Mouse (Mus musculus): ENCODE results near the gene Kalrn.
A peak's percentile ranks its signal among the peaks of the same experiment; 100 is the strongest.

Gene Kalrn

DNA sequence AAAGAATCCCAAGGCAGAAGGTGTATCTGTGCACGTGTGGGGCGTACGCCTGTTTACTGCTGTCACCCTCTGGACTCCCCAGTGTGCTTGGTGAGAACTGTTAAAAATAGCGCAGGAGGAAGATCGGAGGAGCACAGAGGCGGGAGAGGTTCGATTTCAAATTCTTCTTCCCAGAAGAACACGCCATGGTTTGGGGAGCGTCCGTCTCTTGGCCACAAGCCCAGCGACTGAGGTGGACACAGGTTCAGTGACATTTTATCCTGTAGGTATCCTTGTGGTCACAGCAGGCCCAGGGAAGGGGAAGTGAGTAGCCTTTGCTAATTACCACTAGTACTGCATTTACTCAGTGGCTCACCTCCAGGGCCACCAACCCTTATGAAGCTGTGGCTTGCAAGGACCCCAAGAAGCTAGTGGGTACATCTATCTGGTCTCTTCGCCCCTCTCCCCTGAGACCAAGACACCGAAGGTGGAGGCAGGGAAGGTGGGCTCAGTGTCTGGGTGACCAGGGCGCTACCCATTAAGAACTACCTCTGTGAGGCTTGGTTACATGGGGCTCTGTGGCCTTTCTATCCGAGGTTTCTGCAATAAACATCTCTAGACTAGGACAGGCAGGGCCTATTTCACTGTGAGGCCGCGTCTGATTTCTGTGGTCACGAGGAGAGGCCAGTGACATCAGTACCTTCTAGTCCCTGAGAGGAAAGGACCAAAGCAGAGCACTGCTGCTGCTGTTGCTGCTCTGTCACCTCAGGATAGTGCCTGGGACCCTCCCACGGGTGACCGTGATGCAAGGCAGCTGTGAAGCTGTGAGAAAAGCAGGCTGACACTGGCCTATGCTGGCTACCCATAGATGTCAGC is 561.1 kb downstream of the Kalrn start:
- DNase-seq: peak in 1 of 2 experiments; percentile 19

- DNase-seq: no peak
These were observed 563.8 kb downstream of the Kalrn start for GRCm38 (mm10) chr16:34009567-34009966.

- DNase-seq: no peak
These were observed 567.3 kb downstream of the Kalrn start for GRCm38 (mm10) chr16:34005986-34006385.

DNA sequence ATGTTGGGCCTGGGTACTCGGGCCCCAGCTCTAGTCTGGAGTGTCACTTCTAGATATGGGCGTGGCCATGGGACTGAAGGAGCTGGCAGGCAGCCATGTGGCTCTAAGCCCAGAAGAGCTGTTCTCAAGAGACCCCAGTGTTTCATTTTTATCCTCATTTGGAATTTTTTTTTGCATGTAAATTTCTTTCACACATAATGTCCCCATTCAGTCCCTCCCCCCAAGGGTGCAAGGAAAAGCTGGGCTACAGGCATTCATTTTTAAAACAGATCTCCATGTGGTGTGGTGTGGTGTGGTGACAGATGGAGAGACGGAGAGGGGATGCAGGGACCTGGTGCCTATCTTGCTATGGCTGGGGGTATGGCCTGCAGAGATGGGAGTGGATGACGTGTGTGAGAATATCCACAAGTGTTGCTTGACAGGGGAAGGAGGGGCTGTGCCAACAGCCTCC is 569.2 kb downstream of the Kalrn start:
- peak; percentile 77 to 88 for DNase-seq

DNA sequence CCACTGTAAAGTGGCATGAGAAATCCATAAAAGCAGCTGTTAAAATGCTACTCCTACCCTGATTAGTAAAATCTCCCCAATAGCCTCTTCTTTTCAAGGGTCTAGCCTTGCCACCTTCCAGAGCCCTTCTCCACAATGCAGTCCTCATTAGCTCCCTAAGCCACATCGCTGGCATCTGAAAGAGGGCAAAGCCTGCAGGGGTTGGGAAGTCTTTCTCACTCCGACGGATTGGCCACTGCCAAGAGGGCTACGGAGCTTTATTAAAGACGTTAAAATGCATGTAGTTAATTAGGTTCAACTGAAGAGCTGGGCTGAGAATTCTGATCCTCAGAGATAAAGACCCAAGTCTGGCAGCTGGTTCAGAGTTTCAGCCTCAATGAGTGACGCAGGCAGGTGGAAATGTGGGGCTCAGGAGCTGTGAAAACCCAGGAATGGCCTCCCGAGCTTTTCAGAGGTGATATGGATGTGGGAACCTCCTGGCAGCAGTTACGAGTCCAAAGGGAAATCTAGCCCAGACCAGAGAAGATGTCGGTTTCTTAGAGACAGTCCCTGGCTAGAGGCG is 569.7 kb downstream of the Kalrn start:
- DNase-seq: no peak

DNA sequence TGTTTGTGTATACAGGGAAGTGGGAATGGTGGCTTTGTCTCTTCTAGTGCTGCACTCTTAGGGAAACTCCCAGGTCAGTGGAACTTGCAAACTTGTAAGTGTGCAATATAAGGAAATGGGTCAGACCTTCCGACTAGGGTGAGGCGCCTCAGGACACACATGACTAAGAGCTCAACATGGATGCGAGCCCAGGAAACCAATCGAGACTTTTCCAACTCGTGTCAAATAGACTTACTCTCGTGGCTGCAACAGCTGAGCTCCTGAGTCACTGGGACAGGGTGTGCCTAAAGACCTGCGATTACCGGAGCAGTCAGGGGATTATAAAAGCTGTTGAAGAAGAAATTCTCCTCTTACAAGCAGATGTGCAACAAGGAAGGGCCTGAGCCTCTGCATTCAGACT is 572.6 kb downstream of the Kalrn start:
- peak in 1 of 2 experiments; percentile 16 for DNase-seq

DNA sequence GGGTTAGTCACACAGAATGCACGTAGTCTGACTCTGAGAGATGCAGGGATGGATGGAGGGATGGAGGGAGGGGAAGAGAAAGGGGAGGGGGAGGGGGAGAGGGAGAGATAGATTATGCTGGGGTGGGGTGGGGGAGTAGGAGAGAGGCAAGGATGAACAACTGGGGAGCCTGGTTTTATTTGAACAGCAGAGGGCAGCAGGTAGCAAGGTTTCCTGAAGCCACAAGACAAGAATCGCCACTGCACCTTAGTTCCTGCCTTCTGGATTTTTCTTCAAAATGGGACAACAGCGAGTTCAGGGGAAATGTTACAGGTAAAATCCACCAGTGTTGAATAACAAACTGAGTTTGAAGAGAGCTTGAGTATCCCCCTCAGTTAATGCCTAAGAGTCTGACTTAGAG is 573.9 kb downstream of the Kalrn start:
- peak in 1 of 2 experiments; percentile 68 for DNase-seq

GRCm38 (mm10) chr16:33998011-33998410 is 575.3 kb downstream of the Kalrn start:
- DNase-seq: no peak

GRCm38 (mm10) chr16:33996030-33996429 is 577.3 kb downstream of the Kalrn start:
- DNase-seq: peak in 1 of 2 experiments; percentile 63

DNA sequence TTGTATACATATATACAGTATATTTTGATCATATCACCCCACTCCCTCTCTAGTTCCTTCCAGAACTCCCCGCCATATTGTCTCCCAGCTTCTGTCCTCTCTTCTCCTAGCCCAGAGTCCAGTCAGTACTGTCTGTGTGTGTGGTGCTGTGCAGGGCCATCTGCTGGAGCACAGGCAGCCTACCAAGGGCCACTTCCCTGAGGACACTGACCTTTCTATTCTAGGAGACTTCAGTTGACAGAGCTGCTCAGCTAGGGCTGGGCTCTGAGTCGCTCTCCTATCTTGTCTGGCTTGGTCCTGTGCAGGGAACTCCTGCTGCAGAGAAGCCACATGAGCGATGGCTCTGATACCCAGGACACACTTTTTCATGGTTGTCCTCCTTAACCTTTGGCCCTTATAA is 577.8 kb downstream of the Kalrn start:
- no peak for DNase-seq

DNA sequence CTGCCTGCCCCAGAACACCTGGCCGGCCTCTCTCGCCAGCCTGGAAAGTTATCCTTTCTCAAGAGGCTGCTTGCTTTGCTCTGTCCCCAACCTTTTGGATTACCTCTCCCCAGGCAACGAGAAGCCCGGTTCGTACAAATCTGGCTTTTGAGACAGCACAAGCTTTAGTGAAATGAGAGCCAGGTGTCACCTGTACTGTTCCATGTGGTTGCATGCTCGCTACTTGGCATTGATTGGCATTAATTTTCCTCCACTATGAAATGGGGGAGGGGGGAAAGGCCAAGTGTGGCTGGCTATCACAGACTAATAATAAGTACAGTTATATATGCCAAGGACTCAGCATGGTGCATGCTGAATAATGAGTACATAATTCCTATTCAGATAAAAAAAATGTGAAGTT is 579.0 kb downstream of the Kalrn start:
- DNase-seq: no peak

DNA sequence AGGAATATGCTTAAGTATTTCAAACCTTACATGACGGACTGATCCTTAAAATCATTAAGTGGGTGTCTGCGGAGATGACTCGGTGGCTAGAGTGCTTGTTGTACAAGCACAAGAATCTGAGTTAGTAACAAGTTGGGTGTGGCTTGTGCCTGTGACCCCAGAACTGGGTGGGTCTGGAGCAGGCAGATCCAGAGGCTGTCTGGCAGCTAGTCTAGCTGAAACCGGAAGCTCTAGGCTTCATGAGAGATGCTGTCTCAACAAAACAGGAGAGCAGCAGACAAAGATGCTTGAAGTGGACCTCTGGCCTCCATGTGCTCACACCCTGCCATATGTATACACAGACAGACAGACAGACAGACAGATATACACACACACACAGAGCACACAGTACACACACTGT is 582.6 kb downstream of the Kalrn start:
- no peak for DNase-seq

- no peak for DNase-seq
These were observed 584.2 kb downstream of the Kalrn start for GRCm38 (mm10) chr16:33989106-33989505.

DNA sequence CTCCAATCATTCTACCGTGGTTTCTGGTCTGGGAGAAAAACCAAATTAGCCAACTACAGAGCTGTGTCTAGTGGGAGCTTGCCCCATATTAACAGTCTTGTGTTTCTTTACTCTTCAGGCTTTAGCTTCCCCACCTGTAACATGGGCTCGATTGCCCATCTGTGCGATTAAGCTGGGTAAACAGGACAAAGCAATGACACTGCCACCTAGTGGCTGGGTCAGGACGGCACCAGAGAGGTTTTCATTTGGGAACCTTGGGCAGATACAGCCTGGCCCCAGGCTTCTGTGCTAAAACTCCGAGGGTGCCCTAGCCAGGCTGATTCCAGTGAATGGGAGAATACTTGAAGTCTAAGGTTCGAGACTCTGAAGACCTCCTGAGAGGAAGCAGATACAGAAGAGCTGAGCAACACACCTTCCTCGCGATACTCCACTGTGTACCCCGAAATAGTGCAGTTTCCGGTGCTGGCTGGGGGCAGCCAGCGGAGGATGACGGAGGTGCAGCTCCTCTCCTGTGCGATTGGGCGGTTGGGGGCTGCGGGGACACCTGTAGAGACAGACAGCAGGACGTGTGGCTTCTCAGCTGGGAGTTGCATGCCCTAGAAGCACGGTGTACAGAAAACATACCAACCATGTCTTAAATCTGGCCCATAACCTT is 584.8 kb downstream of the Kalrn start:
- DNase-seq: peak in 1 of 2 experiments; percentile 69

GRCm38 (mm10) chr16:33986993-33987392 is 586.3 kb downstream of the Kalrn start:
- no peak for DNase-seq

GRCm38 (mm10) chr16:33985372-33985771 is 588.0 kb downstream of the Kalrn start:
- DNase-seq: no peak

DNA sequence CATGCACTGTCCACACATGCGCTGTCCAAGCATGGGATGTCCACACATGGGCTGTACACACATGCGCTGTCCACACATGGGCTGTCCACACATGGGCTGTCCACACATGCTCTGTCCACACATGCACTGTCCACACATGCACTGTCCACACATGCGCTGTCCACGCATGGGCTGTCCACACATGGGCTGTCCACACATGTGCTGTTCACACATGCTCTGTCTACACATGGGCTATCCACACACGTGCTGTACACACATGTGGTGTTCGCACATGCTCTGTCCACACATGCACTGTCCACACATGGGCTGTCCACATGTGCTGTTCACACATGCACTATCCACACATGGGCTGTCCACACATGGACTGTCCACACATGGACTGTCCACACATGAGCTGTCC is 589.6 kb downstream of the Kalrn start:
- DNase-seq: no peak

DNA sequence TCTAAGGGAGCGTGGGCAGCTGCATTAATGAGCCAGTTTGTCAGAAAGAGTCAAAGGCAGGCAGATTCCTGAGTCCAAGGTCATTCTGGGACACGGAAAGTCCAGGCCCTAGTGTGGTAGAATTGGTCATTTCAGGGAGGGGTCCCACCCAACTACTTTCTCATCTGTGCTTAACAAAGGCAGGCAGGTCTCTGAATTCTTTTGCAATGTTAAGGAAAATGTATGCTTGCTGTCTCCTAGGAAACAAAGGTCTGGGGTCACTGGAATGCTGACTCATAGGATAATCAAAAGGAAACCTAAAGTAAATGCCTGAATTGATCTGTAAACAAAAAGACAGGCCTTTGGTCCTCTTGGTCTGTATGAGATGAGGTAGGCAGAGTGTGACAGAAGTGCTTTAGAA is 593.5 kb downstream of the Kalrn start:
- DNase-seq: no peak

- no peak for DNase-seq
These were observed 606.1 kb downstream of the Kalrn start for GRCm38 (mm10) chr16:33967283-33967640.

DNA sequence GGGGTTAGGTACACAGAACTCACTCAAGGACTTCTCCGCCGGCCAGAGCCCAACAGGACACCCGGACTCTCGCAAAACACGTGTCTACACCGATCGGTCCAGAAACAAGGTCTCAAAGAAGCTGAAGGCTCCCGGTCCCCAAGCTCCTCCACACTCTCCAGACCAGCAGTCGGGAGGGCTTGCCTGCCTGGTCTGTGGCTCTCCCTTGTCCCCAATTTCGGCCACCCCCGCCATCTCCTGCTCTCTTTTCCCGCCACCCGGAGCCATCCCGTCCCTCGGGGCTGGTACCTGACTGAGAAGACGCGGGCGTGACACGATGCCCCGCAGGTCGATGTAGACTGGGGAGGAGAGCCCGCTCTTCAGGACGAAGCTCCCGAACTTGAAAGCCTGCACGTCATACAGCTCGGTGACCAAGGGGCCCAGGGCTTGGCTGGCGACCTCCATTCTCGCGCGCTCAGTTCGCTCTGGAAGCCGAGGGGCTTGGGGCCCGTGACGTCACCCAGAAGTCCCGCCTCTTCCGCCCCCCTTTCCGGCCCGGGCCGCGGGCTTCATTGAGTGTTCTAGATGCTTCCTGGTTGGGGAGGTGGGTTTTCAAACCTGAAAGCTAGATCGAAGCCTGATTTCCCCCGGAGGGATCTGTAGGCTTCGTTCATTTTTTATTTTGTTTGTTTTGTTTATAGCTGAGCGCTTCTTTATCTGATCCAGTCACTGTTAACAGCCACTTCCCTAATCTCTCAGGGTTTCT is 606.6 kb downstream of the Kalrn start, which contains the start of gene Umps:
Umps (minus strand) TSS at position 501 of the 745 bp plus-strand sequence.
- peak; percentile 89 for DNase-seq

DNA sequence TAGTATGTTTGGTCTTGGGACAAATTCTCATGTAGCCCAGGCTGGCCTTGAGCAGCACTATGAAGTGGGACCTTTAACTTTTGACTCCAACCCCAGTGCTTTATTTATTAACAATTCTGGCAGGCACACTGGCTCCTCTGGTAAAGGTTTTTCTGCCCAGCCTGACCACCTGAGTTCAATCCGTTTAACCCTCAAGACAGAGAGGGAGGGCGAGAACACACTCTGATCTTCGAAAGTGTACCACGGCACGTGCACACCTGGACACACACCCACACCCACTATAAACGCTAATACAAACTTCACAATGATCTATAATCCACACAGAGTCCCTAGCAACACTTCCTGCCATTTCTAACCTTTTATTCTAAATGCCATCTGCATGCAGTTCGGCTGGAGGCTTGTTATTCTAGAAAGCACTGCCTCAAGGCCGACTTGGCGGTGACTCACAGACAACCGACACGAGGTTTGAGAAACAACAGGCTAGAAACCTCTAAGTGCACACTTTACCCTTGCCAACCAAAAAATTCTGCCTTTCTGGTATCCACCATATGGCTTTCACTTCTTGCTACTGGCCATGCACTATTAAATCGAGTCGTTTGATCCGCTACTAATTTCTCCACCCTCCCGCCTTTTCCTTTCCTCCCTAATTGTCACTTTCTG is 607.3 kb downstream of the Kalrn start:
- no peak for DNase-seq

DNA sequence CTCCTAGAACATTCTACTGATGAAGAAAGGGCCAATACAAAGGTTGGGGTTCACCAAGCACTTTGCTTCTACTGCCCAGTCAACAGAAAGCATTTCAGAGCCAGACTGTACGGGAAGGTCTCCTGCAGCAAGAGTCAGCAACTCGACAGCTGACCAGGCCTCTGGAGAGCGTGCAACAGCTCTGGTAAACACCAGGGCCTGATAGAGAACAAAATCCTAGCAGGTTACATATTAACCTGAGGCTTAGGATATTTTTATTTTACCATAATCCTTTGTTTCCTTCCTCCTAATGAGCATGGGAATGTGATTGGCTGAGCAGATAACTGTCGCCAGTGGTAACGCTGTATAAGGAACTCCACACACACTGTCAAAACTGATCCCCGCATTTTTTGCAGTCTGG is 609.8 kb downstream of the Kalrn start:
- no peak for DNase-seq

DNA sequence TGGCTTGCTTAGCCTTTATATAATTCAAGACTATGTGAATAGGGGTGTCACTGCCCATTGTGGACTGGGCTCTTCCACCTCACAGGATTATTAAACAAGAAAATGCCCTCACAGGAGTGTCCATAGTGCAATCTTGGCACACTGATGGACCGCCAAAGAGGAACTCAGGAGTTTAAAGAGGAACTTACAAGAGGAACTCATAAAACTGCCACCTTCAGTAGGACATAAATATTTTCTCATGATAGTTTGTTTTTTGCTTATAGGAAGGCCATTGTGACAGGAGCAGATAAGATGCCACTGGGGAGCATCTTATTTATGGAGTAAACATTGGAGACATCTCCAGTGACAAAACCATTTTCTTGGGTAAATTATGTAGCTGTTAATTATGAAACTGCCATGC is 618.5 kb downstream of the Kalrn start:
- no peak for DNase-seq
